Mouse (Mus musculus): ENCODE results near the gene Ahnak. TPM values are rescaled to one million over a fixed set of nuclear protein-coding genes. Genes with fewer than 3 reads are reported as not detected.

The Ahnak gene
- total RNA-seq (2021) = 100 to 1,000 TPM; 183 to 204 TPM
- long read RNA-seq, experiment 1, transcript Ahnak-205 (7 exons, 1,188 nt) = minor isoform, 7 of 73 reads
- long read RNA-seq, experiment 1, transcript Ahnak-201 (6 exons, 830 nt) = major isoform, 25 of 73 reads
- long read RNA-seq, experiment 1, partial matches to known transcripts = 0 of 73 reads
- long read RNA-seq, experiment 1, other reads (novel, unspliced or antisense) = 41 of 73 reads
- long read RNA-seq, experiment 2, full-length matches to known transcripts = 40 of 77 reads
- long read RNA-seq, experiment 2, partial matches to known transcripts = 0 of 77 reads
- long read RNA-seq, experiment 2, other reads (novel, unspliced or antisense) = 37 of 77 reads

- peak; percentile 92 for DNase-seq
Measured at GRCm38 (mm10) chr19:8989066-8989566, at the start of gene Ahnak. Gene Ahnak (plus strand): TSS chr19:8989284.

GRCm38 (mm10) chr19:8940526-8941133 lies 48.5 kb upstream of the Ahnak start:
- DNase-seq = no peak

- DNase-seq = no peak
Measured at GRCm38 (mm10) chr19:8941136-8941514, 48.0 kb upstream of the Ahnak start.

- peak; percentile 97 for DNase-seq
Measured at GRCm38 (mm10) chr19:8941515-8942217, 47.4 kb upstream of the Ahnak start, which contains the start of gene Mta2. Gene Mta2 (plus strand): TSS chr19:8941875.

- no peak for DNase-seq
Measured at GRCm38 (mm10) chr19:8942276-8942964, 46.7 kb upstream of the Ahnak start.

- no peak for DNase-seq
Measured at GRCm38 (mm10) chr19:8943047-8943446, 46.0 kb upstream of the Ahnak start.

- DNase-seq = no peak
Measured at GRCm38 (mm10) chr19:8944062-8944461, 45.0 kb upstream of the Ahnak start.

GRCm38 (mm10) chr19:8944750-8945149 lies 44.3 kb upstream of the Ahnak start:
- DNase-seq = peak; percentile 69

- DNase-seq = no peak
Measured at GRCm38 (mm10) chr19:8945251-8945650, 43.8 kb upstream of the Ahnak start.

GRCm38 (mm10) chr19:8946929-8947328 lies 42.2 kb upstream of the Ahnak start:
- no peak for DNase-seq

GRCm38 (mm10) chr19:8950190-8950589 lies 38.9 kb upstream of the Ahnak start:
- DNase-seq = no peak

- no peak for DNase-seq
Measured at GRCm38 (mm10) chr19:8952241-8952640, 36.8 kb upstream of the Ahnak start.

- peak; percentile 87 for DNase-seq
Measured at GRCm38 (mm10) chr19:8953135-8954039, 35.7 kb upstream of the Ahnak start, which contains the start of gene Tut1. Gene Tut1 (plus strand): TSS chr19:8953847.

GRCm38 (mm10) chr19:8954171-8954570 lies 34.9 kb upstream of the Ahnak start:
- DNase-seq = no peak

GRCm38 (mm10) chr19:8962256-8962655 lies 26.8 kb upstream of the Ahnak start:
- no peak for DNase-seq

GRCm38 (mm10) chr19:8965075-8965474 lies 24.0 kb upstream of the Ahnak start:
- no peak for DNase-seq

GRCm38 (mm10) chr19:8965771-8966170 lies 23.3 kb upstream of the Ahnak start:
- DNase-seq = no peak

- DNase-seq = no peak
Measured at GRCm38 (mm10) chr19:8966198-8966589, 22.9 kb upstream of the Ahnak start.

- DNase-seq = peak; percentile 100
Measured at GRCm38 (mm10) chr19:8966590-8967372, 22.3 kb upstream of the Ahnak start, which contains the start of gene Eef1g. Gene Eef1g (plus strand): TSS chr19:8967041.

GRCm38 (mm10) chr19:8967373-8967743 lies 21.7 kb upstream of the Ahnak start:
- no peak for DNase-seq
